Mouse (Mus musculus) B cell, adult 62 days (primary cell): ENCODE results near the gene Hist1h2ae. TPM values are rescaled to one million over a fixed set of nuclear protein-coding genes. Genes with fewer than 3 reads are reported as not detected.

Experiments used
- total RNA-seq: library from RNA; stranded (reverse); gene quantifications from 4 replicates; pipeline ENCODE4 v1.2.4, GENCODE M21; 2023

The Hist1h2ae gene
- 20.2 to 28.2 TPM (median 23.3 TPM) in 4 replicates for total RNA-seq

DNA sequence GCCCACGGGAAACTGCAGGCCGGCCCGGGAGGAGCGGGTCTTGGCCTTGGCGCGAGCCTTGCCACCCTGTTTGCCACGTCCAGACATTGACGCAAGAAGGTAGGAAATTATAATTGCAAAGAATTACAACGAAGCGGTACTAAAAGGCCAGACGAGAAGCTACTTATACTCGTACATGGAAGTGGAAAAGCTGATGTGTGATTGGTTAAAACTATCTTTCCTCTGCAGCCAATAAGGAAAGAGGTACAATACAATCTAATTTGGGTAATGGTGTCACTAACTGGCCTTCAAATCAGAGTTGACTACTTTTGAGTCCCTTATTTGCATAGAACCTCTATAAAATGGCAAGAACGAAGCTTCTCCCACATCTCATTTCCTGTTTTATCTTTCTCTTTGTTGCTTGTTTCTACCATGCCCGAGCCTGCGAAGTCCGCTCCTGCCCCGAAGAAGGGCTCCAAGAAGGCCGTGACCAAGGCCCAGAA, at the start of gene Hist1h2ae, which contains the start of gene Hist1h2bg:
Gene Hist1h2ae, minus strand, starts transcription at position 199 of the 482 bp plus-strand sequence.
Gene Hist1h2bg, plus strand, starts transcription at position 375 of the 482 bp plus-strand sequence.

GRCm38 (mm10) chr13:23581408-23582218, 10.6 kb upstream of the Hist1h2ae start, which contains the start of gene Hist1h4d:
Gene Hist1h4d (plus strand): TSS chr13:23581598.

GRCm38 (mm10) chr13:23575271-23575851, 4.3 kb upstream of the Hist1h2ae start, which contains the start of gene Hist1h3d:
Gene Hist1h3d (plus strand): TSS chr13:23575763.

DNA sequence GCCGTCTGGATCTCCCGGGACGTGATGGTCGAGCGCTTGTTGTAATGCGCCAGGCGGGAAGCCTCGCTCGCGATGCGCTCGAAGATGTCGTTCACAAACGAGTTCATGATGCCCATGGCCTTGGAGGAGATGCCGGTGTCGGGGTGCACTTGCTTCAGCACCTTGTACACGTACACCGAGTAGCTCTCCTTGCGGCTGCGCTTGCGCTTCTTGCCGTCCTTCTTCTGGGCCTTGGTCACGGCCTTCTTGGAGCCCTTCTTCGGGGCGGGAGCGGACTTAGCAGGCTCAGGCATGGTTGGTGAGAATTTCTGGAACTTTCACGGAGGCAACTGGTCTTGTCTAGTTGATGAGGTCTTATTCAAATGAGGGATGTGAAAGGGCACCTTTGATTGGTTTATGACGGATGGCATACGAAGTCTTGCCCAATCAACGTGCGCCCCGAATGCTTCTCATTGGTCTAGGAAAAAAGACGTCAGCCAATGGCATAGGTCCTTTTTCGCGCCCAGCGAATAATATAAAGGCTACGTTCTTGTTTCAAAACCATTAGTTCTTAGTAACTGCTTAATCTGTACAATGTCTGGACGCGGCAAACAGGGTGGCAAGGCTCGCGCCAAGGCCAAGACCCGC, 3.0 kb upstream of the Hist1h2ae start, which contains the start of the genes Hist1h2bf and Hist1h2ad:
Gene Hist1h2bf, minus strand, starts transcription at position 299 of the 627 bp plus-strand sequence.
Gene Hist1h2ad, plus strand, starts transcription at position 484 of the 627 bp plus-strand sequence.

GRCm38 (mm10) chr13:23561883-23562659, 8.9 kb downstream of the Hist1h2ae start, which contains the start of gene Hist1h3e:
Gene Hist1h3e (minus strand): TSS chr13:23562369.

GRCm38 (mm10) chr13:23552962-23553361, 18.1 kb downstream of the Hist1h2ae start, which contains the start of gene Hist1h1d:
Gene Hist1h1d (plus strand): TSS chr13:23553262.

DNA sequence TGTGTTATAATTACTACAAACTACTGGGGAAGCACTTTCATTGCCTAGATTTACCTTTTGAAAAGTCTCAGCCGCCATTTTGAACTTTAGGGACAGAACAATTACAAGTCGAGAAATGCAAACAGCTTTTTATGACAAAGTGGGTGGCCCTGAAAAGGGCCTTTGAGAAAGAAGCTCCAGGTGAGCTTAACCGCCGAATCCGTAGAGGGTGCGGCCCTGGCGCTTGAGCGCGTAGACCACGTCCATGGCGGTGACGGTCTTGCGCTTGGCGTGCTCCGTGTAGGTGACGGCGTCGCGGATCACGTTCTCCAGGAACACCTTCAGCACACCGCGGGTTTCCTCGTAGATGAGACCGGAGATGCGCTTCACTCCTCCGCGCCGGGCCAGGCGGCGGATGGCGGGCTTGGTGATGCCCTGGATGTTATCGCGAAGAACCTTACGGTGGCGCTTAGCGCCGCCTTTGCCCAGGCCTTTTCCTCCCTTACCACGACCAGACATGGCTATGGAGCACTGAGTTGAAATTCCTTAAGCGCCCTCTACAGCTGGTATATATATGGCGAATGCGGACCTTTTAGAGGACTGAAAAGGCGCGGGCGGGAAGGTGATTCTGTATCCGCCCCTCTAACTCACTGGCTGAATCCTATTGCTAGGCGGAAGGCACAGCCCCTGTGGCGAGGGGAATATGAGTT, 19.7 kb downstream of the Hist1h2ae start, which contains the start of gene Hist1h4f:
Gene Hist1h4f, minus strand, starts transcription at position 503 of the 689 bp plus-strand sequence.

GRCm38 (mm10) chr13:23543965-23544786, 26.8 kb downstream of the Hist1h2ae start, which contains the start of gene Hist1h3f:
Gene Hist1h3f (plus strand): TSS chr13:23544052.

GRCm38 (mm10) chr13:23542999-23543607, 27.9 kb downstream of the Hist1h2ae start, which contains the start of gene Hist1h2bh:
Gene Hist1h2bh (minus strand): TSS chr13:23543392.

GRCm38 (mm10) chr13:23535137-23536075, 35.6 kb downstream of the Hist1h2ae start, which contains the start of gene Hist1h3g:
Gene Hist1h3g (plus strand): TSS chr13:23535422.

GRCm38 (mm10) chr13:23533560-23534367, 37.3 kb downstream of the Hist1h2ae start, which contains the start of gene Hist1h2af:
Gene Hist1h2af (plus strand): TSS chr13:23533906.

GRCm38 (mm10) chr13:23530901-23531875, 39.8 kb downstream of the Hist1h2ae start, which contains the start of gene Hist1h4h:
Gene Hist1h4h (plus strand): TSS chr13:23531050.

